Mouse (Mus musculus): ENCODE measurements around the gene Ncor2. TPM values are rescaled to one million over a fixed set of nuclear protein-coding genes. Genes with fewer than 3 reads are reported as not detected.
A peak's percentile ranks its signal among the peaks of the same experiment; 100 is the strongest.

Gene Ncor2
- polyA plus RNA-seq, 1 experiment from 2014 or later, result 27.5 TPM

GRCm38 (mm10) chr5:125124002-125124401 lies 55.0 kb downstream of the Ncor2 start:
- no peak overlapping the region for H3K4me3 ChIP-seq (ENCODE audit: low read depth, low read length)
- H3K4me2 ChIP-seq (ENCODE audit: low read length), result no peak overlapping the region
- peaks cover 35% of the 10 kb centered on the region for H3K36me3 ChIP-seq (ENCODE audit: control insufficient read depth, insufficient read depth, low read length)
- ATAC-seq (replicated peaks; ENCODE audit: low FRiP score, low TSS enrichment, low read depth) (no peak), DNase-seq (ENCODE audit: low spot score) (no peak)
- peaks cover 17% of the 10 kb centered on the region; the same call in 1 of the 2 replicates for H3K4me1 ChIP-seq (replicated peaks; ENCODE audit: control insufficient read depth, insufficient read depth, low read length)
- no peak overlapping the region for H3K9ac ChIP-seq (ENCODE audit: low read length)
- H3K27me3 ChIP-seq (replicated peaks; ENCODE audit: control insufficient read depth, insufficient read depth, low read length), result no peaks in the 10 kb centered on the region
- no peaks in the 10 kb centered on the region for H3K9me3 ChIP-seq (ENCODE audit: control insufficient read depth, low read length)
- WGBS, result 86% methylated on average over 7 of the region's 7 CpGs
- no peak overlapping the region for H3K27ac ChIP-seq (ENCODE audit: low read depth)

- ATAC-seq (replicated peaks; ENCODE audit: low FRiP score, low TSS enrichment, low read depth), result no peak
- H3K4me1 ChIP-seq (replicated peaks; ENCODE audit: control insufficient read depth, insufficient read depth, low read length), result peaks cover 17% of the 10 kb centered on the region; the same call in 1 of the 2 replicates
- no peak for DNase-seq (ENCODE audit: low spot score)
Observed at GRCm38 (mm10) chr5:125123206-125123605, 55.8 kb downstream of the Ncor2 start.

GRCm38 (mm10) chr5:125122546-125122945 lies 56.5 kb downstream of the Ncor2 start:
- no peak overlapping the region for H3K4me2 ChIP-seq (ENCODE audit: low read length)
- ATAC-seq (replicated peaks; ENCODE audit: low FRiP score, low TSS enrichment, low read depth) (no peak), DNase-seq (ENCODE audit: low spot score) (no peak)
- H3K9ac ChIP-seq (ENCODE audit: low read length), result no peak overlapping the region
- no peak overlapping the region for H3K4me3 ChIP-seq (ENCODE audit: low read depth, low read length)
- no peaks in the 10 kb centered on the region for H3K27me3 ChIP-seq (replicated peaks; ENCODE audit: control insufficient read depth, insufficient read depth, low read length)
- no peaks in the 10 kb centered on the region for H3K9me3 ChIP-seq (ENCODE audit: control insufficient read depth, low read length)
- H3K36me3 ChIP-seq (ENCODE audit: control insufficient read depth, insufficient read depth, low read length), result peaks cover 50% of the 10 kb centered on the region
- no peak overlapping the region for H3K27ac ChIP-seq (ENCODE audit: low read depth)
- H3K4me1 ChIP-seq (replicated peaks; ENCODE audit: control insufficient read depth, insufficient read depth, low read length), result peaks cover 17% of the 10 kb centered on the region; the same call in 1 of the 2 replicates
- WGBS, result 83% methylated on average over 7 of the region's 7 CpGs

More at GRCm38 (mm10) chr5:125123206-125123605, 55.8 kb downstream of the Ncor2 start:
- Histone ChIP-seq H3K27me3 (replicated peaks; ENCODE audit: control insufficient read depth, insufficient read depth, low read length) (no peaks in the 10 kb centered on the region), H3K36me3 (ENCODE audit: control insufficient read depth, insufficient read depth, low read length) (peaks cover 43% of the 10 kb centered on the region), H3K4me3 (ENCODE audit: low read depth, low read length) (no peak overlapping the region), H3K9ac (ENCODE audit: low read length) (no peak overlapping the region), H3K27ac (ENCODE audit: low read depth) (no peak overlapping the region), H3K9me3 (ENCODE audit: control insufficient read depth, low read length) (no peaks in the 10 kb centered on the region), H3K4me2 (ENCODE audit: low read length) (no peak overlapping the region)
- 68% methylated on average over 3 of the region's 3 CpGs for WGBS

GRCm38 (mm10) chr5:125122049-125122448 lies 57.0 kb downstream of the Ncor2 start:
- no peak overlapping the region for H3K4me2 ChIP-seq (ENCODE audit: low read length)
- 93% methylated on average over 7 of the region's 7 CpGs for WGBS
- DNase-seq (ENCODE audit: low spot score) (no peak), ATAC-seq (replicated peaks; ENCODE audit: low FRiP score, low TSS enrichment, low read depth) (no peak)
- no peak overlapping the region for H3K4me3 ChIP-seq (ENCODE audit: low read depth, low read length)
- H3K9me3 ChIP-seq (ENCODE audit: control insufficient read depth, low read length), result no peaks in the 10 kb centered on the region
- peaks cover 17% of the 10 kb centered on the region; the same call in 1 of the 2 replicates for H3K4me1 ChIP-seq (replicated peaks; ENCODE audit: control insufficient read depth, insufficient read depth, low read length)
- peaks cover 54% of the 10 kb centered on the region for H3K36me3 ChIP-seq (ENCODE audit: control insufficient read depth, insufficient read depth, low read length)
- no peak overlapping the region for H3K27ac ChIP-seq (ENCODE audit: low read depth)
- no peaks in the 10 kb centered on the region for H3K27me3 ChIP-seq (replicated peaks; ENCODE audit: control insufficient read depth, insufficient read depth, low read length)
- no peak overlapping the region for H3K9ac ChIP-seq (ENCODE audit: low read length)

- DNase-seq (ENCODE audit: low spot score) (no peak), ATAC-seq (replicated peaks; ENCODE audit: low FRiP score, low TSS enrichment, low read depth) (no peak)
- no peak overlapping the region for H3K4me2 ChIP-seq (ENCODE audit: low read length)
- no peak overlapping the region for H3K4me3 ChIP-seq (ENCODE audit: low read depth, low read length)
- H3K36me3 ChIP-seq (ENCODE audit: control insufficient read depth, insufficient read depth, low read length), result peaks cover 65% of the 10 kb centered on the region
- H3K9ac ChIP-seq (ENCODE audit: low read length), result no peak overlapping the region
- H3K9me3 ChIP-seq (ENCODE audit: control insufficient read depth, low read length), result no peaks in the 10 kb centered on the region
- no peak overlapping the region for H3K27ac ChIP-seq (ENCODE audit: low read depth)
- no peaks in the 10 kb centered on the region for H3K27me3 ChIP-seq (replicated peaks; ENCODE audit: control insufficient read depth, insufficient read depth, low read length)
- WGBS, result 71% methylated on average over 17 of the region's 17 CpGs
- peaks cover 17% of the 10 kb centered on the region; the same call in 1 of the 2 replicates for H3K4me1 ChIP-seq (replicated peaks; ENCODE audit: control insufficient read depth, insufficient read depth, low read length)
Observed at GRCm38 (mm10) chr5:125120517-125121303, 58.3 kb downstream of the Ncor2 start.

GRCm38 (mm10) chr5:125117238-125117637 lies 61.8 kb downstream of the Ncor2 start:
- peaks cover 68% of the 10 kb centered on the region for H3K36me3 ChIP-seq (ENCODE audit: control insufficient read depth, insufficient read depth, low read length)
- no peak for ATAC-seq (replicated peaks; ENCODE audit: low FRiP score, low TSS enrichment, low read depth)

GRCm38 (mm10) chr5:125113029-125113428 lies 66.0 kb downstream of the Ncor2 start:
- DNase-seq (ENCODE audit: low spot score) (no peak), ATAC-seq (replicated peaks; ENCODE audit: low FRiP score, low TSS enrichment, low read depth) (peak; percentile 47; the same call in 1 of the 2 replicates)
- H3K36me3 ChIP-seq (ENCODE audit: control insufficient read depth, insufficient read depth, low read length), result peaks cover 69% of the 10 kb centered on the region
- H3K27ac ChIP-seq (ENCODE audit: low read depth), result peak overlapping the region; percentile 36
- no peaks in the 10 kb centered on the region for H3K27me3 ChIP-seq (replicated peaks; ENCODE audit: control insufficient read depth, insufficient read depth, low read length)
- WGBS, result 45% methylated on average over 5 of the region's 5 CpGs
- no peak overlapping the region for H3K9ac ChIP-seq (ENCODE audit: low read length)
- H3K4me2 ChIP-seq (ENCODE audit: low read length), result no peak overlapping the region
- H3K4me3 ChIP-seq (ENCODE audit: low read depth, low read length), result no peak overlapping the region
- peaks cover 32% of the 10 kb centered on the region for H3K4me1 ChIP-seq (replicated peaks; ENCODE audit: control insufficient read depth, insufficient read depth, low read length)
- H3K9me3 ChIP-seq (ENCODE audit: control insufficient read depth, low read length), result 0 out of 2 replicates have a peak, but pooled peaks cover 3% of the 10 kb centered on the region

More at GRCm38 (mm10) chr5:125117238-125117637, 61.8 kb downstream of the Ncor2 start:
- Histone ChIP-seq H3K9ac (ENCODE audit: low read length) (no peak overlapping the region), H3K4me1 (replicated peaks; ENCODE audit: control insufficient read depth, insufficient read depth, low read length) (peaks cover 30% of the 10 kb centered on the region), H3K4me2 (ENCODE audit: low read length) (no peak overlapping the region), H3K27ac (ENCODE audit: low read depth) (no peak overlapping the region), H3K27me3 (replicated peaks; ENCODE audit: control insufficient read depth, insufficient read depth, low read length) (no peaks in the 10 kb centered on the region), H3K9me3 (ENCODE audit: control insufficient read depth, low read length) (0 out of 2 replicates have a peak, but pooled peaks cover 3% of the 10 kb centered on the region), H3K4me3 (ENCODE audit: low read depth, low read length) (no peak overlapping the region)
- no peak for DNase-seq (ENCODE audit: low spot score)
- WGBS, result 87% methylated on average over 5 of the region's 5 CpGs

GRCm38 (mm10) chr5:125112588-125112987 lies 66.4 kb downstream of the Ncor2 start:
- WGBS, result 69% methylated on average over 1 of the region's 1 CpGs
- Histone ChIP-seq H3K4me3 (ENCODE audit: low read depth, low read length) (no peak overlapping the region), H3K27me3 (replicated peaks; ENCODE audit: control insufficient read depth, insufficient read depth, low read length) (no peaks in the 10 kb centered on the region), H3K9ac (ENCODE audit: low read length) (no peak overlapping the region), H3K9me3 (ENCODE audit: control insufficient read depth, low read length) (0 out of 2 replicates have a peak, but pooled peaks cover 3% of the 10 kb centered on the region), H3K4me1 (replicated peaks; ENCODE audit: control insufficient read depth, insufficient read depth, low read length) (peaks cover 32% of the 10 kb centered on the region), H3K27ac (ENCODE audit: low read depth) (peak overlapping the region; percentile 36), H3K36me3 (ENCODE audit: control insufficient read depth, insufficient read depth, low read length) (peaks cover 69% of the 10 kb centered on the region), H3K4me2 (ENCODE audit: low read length) (no peak overlapping the region)
- ATAC-seq (replicated peaks; ENCODE audit: low FRiP score, low TSS enrichment, low read depth) (no peak), DNase-seq (ENCODE audit: low spot score) (no peak)
